ENCODE assay signal across 20 mouse cellular contexts in genomic region chr4:120067592-120068235, GRCm38 (mm10). TPM values are rescaled to one million over a fixed set of nuclear protein-coding genes. Genes with fewer than 3 reads are reported as not detected.
DNase-seq lines count a peak whose midpoint lies in the region; ATAC-seq and TF ChIP-seq lines count a peak whose summit lies in the region.
"Had no signal": no experiment of that assay in that cellular context is flagged by ENCODE, and none has a peak within 500 bp of the region (broad histone marks: within the 10 kb centered on the region; RNA-seq: fewer than 3 reads in every experiment).

No protein-coding gene starts in this region.

- H3K4me3 ChIP-seq in liver, adult 2 months (ENCODE audit: insufficient read depth, low read depth, low read length): no peak overlapping the region
- no peak overlapping the region for H3K4me3 ChIP-seq in liver, embryonic 11.5 days (ENCODE audit: low read depth, low read length)
- H3K4me3 ChIP-seq: embryonic facial prominence, embryonic 13.5 days; forebrain, embryonic 13.5 days; gastrocnemius, adult 2 months; heart, embryonic 13.5 days had no signal

- no peak for ATAC-seq in liver, embryonic 11.5 days (replicated peaks; ENCODE audit: low FRiP score)
- ATAC-seq: forebrain, embryonic 13.5 days; hindbrain, postnatal 0 days had no signal

- 31% methylated on average over 8 of the region's 8 CpGs for WGBS in liver, adult 2 months
- WGBS in liver, embryonic 11.5 days: 79% methylated on average over 8 of the region's 8 CpGs

- no peak for TF ChIP-seq POLR2A in liver, adult 2 months (IDR thresholded peaks at IDR 0.05; ENCODE audit: extremely low read depth, insufficient read depth, low read length)

- H3K4me1 ChIP-seq in liver, adult 2 months (ENCODE audit: control insufficient read depth, insufficient read depth, low read length): peaks cover 32% of the 10 kb centered on the region
- no peaks in the 10 kb centered on the region for H3K4me1 ChIP-seq in liver, embryonic 11.5 days (replicated peaks; ENCODE audit: control insufficient read depth, insufficient read depth, low read length)
- H3K4me1 ChIP-seq: embryonic facial prominence, embryonic 13.5 days; forebrain, embryonic 13.5 days had no signal

- TF ChIP-seq CTCF in liver, adult 2 months (IDR thresholded peaks at IDR 0.05; ENCODE audit: low read depth, low read length): no peak

- H3K27ac ChIP-seq in liver, adult 2 months (replicated peaks; ENCODE audit: insufficient read depth, low read depth, low read length): no peak overlapping the region
- no peak overlapping the region for H3K27ac ChIP-seq in liver, embryonic 11.5 days (ENCODE audit: low read depth, low read length)
- H3K27ac ChIP-seq: embryonic facial prominence, embryonic 13.5 days; forebrain, embryonic 13.5 days; gastrocnemius, adult 2 months; hindbrain, postnatal 0 days had no signal

- H3K36me3 ChIP-seq in liver, adult 2 months (ENCODE audit: control insufficient read depth, insufficient read depth, low read length): no peaks in the 10 kb centered on the region
- H3K36me3 ChIP-seq in liver, embryonic 11.5 days (ENCODE audit: control insufficient read depth, insufficient read depth, low read length): no peaks in the 10 kb centered on the region
- H3K36me3 ChIP-seq: embryonic facial prominence, embryonic 13.5 days; heart, embryonic 13.5 days had no signal

- peak; percentile 35 for DNase-seq in cerebellum, adult 11-12 months
- DNase-seq in cerebellum, postnatal 4 days (ENCODE audit: low spot score in 2 of 2): no peak
- peak; percentile 91 for DNase-seq in liver, adult 2 months (ENCODE audit: extremely low read depth, low read depth, low spot score)
- DNase-seq in liver, embryonic 11.5 days (ENCODE audit: low spot score): no peak
- DNase-seq in fat pad, adult 2 months (ENCODE audit: extremely low read depth, low read depth, low spot score): peak; percentile 70
- peak; percentile 79 for DNase-seq in gonadal fat pad, adult 2 months (ENCODE audit: low read depth)
- DNase-seq: adrenal gland, adult 8-10 months; gastrocnemius, adult 2 months; gastrocnemius, postnatal 25 days; kidney, adult 11 months had no signal

- H3K9ac ChIP-seq in liver, adult 2 months (ENCODE audit: low read depth, low read length): no peak overlapping the region
- no peak overlapping the region for H3K9ac ChIP-seq in liver, embryonic 11.5 days (ENCODE audit: low read depth, low read length)
- H3K9ac ChIP-seq: embryonic facial prominence, embryonic 13.5 days; forebrain, embryonic 13.5 days; heart, embryonic 13.5 days had no signal

- no peaks in the 10 kb centered on the region for H3K9me3 ChIP-seq in liver, embryonic 11.5 days (ENCODE audit: control insufficient read depth, low read length)
- H3K9me3 ChIP-seq: embryonic facial prominence, embryonic 13.5 days; forebrain, embryonic 13.5 days; heart, embryonic 13.5 days had no signal

- no peaks in the 10 kb centered on the region for H3K79me2 ChIP-seq in liver, adult 2 months (ENCODE audit: control insufficient read depth, insufficient read depth, low read length)

- no peaks in the 10 kb centered on the region for H3K27me3 ChIP-seq in liver, adult 2 months (ENCODE audit: control insufficient read depth, insufficient read depth, low read length)
- no peaks in the 10 kb centered on the region for H3K27me3 ChIP-seq in liver, embryonic 11.5 days (replicated peaks; ENCODE audit: control insufficient read depth, insufficient read depth, low read length)
- H3K27me3 ChIP-seq: embryonic facial prominence, embryonic 13.5 days; forebrain, embryonic 13.5 days; heart, embryonic 13.5 days had no signal

- no peak overlapping the region for H3K4me2 ChIP-seq in liver, embryonic 11.5 days
- H3K4me2 ChIP-seq: embryonic facial prominence, embryonic 13.5 days; forebrain, embryonic 13.5 days; heart, embryonic 13.5 days had no signal

RNA-seq across cellular contexts. Expression of gene AL607142.1, which starts 2.9 kb away (rescaled TPM):
- not detected in 2 replicates for total RNA-seq in liver, adult 2 months (2014; rRNA removed)
- polyA plus RNA-seq in liver, adult 2 months (2012; rRNA removed): not detected in 2 replicates
- polyA plus RNA-seq in liver, embryonic 11.5 days (2014; fragmentation: Nextera tagmentation; extraction: Ambion mirVana): not detected in 2 replicates
- polyA plus RNA-seq in gonadal fat pad, adult 2 months (2012; rRNA removed): not detected in 2 replicates
- total RNA-seq: adrenal gland, adult 8-10 months; ES-E14; gastrocnemius, adult 2 months; gastrocnemius, postnatal 25 days; heart, postnatal 36 days; hindbrain, postnatal 0 days had no signal
- polyA plus RNA-seq: brain, embryonic 14.5 days; embryonic facial prominence, embryonic 13.5 days; forebrain, embryonic 13.5 days; heart, embryonic 13.5 days; heart, postnatal 0 days; hindbrain, embryonic 11.5 days; hindbrain, postnatal 0 days; intestine, embryonic 14.5 days had no signal

Comparison
In these comparisons a context has a peak if more than half of its experiments do, and no peak if none do; other contexts are left out.
1. DNase-seq: peak in cerebellum, adult 11-12 months (single experiment), liver, adult 2 months (single experiment), fat pad, adult 2 months (single experiment) and gonadal fat pad, adult 2 months (single experiment); none in cerebellum, postnatal 4 days (0 of 2) and liver, embryonic 11.5 days (single experiment).